Mouse (Mus musculus) myocyte (in vitro differentiated cells): Measurements from ENCODE around the gene Trim39.
A peak's percentile ranks its signal among the peaks of the same experiment; 100 is the strongest.

Experiments
- CEBPB ChIP-seq: IDR thresholded peaks from 2 replicates; pipeline ENCODE4 v1.6.1; 2011; ENCODE audit warnings: mild to moderate bottlenecking, moderate library complexity; ENCODE audit not compliant: poor library complexity, insufficient read depth, severe bottlenecking
- MAX ChIP-seq: IDR thresholded peaks from one replicate; pipeline ENCODE4 v1.6.1; 2011; ENCODE audit warnings: low read depth, mild to moderate bottlenecking, control low read depth
- MYOG ChIP-seq, 3 experiments: IDR thresholded peaks; one replicate each; pipeline ENCODE4 v1.6.1; 2011; ENCODE audit warnings: control low read depth in 2 of 3, low read depth in 2 of 3, mild to moderate bottlenecking in 2 of 3; ENCODE audit not compliant: insufficient read length in 2 of 3, control insufficient read depth in 1 of 3, insufficient read depth in 1 of 3
- POLR2A ChIP-seq: IDR thresholded peaks from one replicate; pipeline ENCODE4 v1.6.1; 2011; ENCODE audit warnings: low read depth, mild to moderate bottlenecking, control low read depth, moderate library complexity; ENCODE audit not compliant: insufficient read length
- POLR2AphosphoS2 ChIP-seq: IDR thresholded peaks from one replicate; pipeline ENCODE4 v1.6.1; 2011; ENCODE audit warnings: low read depth, control low read depth; ENCODE audit not compliant: insufficient read length
- REST ChIP-seq: IDR thresholded peaks from one replicate; pipeline ENCODE4 v1.6.1; 2011; ENCODE audit warnings: mild to moderate bottlenecking, control low read depth, moderate library complexity; ENCODE audit not compliant: insufficient read depth, insufficient read length
- USF1 ChIP-seq: IDR thresholded peaks from one replicate; pipeline ENCODE4 v1.6.1; 2011; ENCODE audit warnings: low read depth, mild to moderate bottlenecking, control low read depth, moderate library complexity

GRCm38 (mm10) chr17:36252250-36252876, 19.7 kb downstream of the Trim39 start:
- no peak for TF ChIP-seq POLR2A
- peak; percentile 62 for TF ChIP-seq USF1
- TF ChIP-seq POLR2AphosphoS2, result no peak
- TF ChIP-seq MYOG (IDR thresholded peaks at IDR 0.05; ENCODE audit: control insufficient read depth in 1 of 3, insufficient read depth in 1 of 3, insufficient read length in 2 of 3, low read depth in 2 of 3), result peak; percentile 80 to 92 (median 84)
- TF ChIP-seq REST, result no peak
- no peak for TF ChIP-seq CEBPB
- TF ChIP-seq MAX, result no peak
